Mouse (Mus musculus) urinary bladder, postnatal 25 days (tissue): ENCODE measurements around the gene Arl15.

ENCODE experiments used
- DNase-seq: peaks from one replicate; pipeline ENCODE4 v3.0.0; 2022; ENCODE audit warnings: low spot score

Arl15 gene

DNA sequence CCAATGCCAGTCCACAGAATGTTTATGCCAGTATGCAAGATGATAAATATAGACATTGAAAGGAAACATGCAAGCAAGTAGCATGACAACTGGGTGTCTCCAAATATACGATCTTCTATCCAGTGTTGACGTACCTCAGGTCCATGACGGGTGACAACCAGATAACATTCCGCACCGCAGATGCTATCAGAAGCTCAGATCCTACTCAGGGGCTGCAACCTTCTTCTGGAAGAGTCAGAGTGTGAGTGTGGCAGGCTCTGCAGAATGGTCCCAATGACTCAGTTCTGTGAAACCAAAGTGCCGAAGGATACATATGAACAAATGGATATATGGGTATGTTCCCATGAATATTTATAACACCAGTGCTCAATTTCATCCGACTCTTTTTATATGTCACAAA is 313.2 kb downstream of the Arl15 start:
- DNase-seq = no peak

GRCm38 (mm10) chr13:114109441-114109840 is 315.1 kb downstream of the Arl15 start:
- DNase-seq = no peak

DNA sequence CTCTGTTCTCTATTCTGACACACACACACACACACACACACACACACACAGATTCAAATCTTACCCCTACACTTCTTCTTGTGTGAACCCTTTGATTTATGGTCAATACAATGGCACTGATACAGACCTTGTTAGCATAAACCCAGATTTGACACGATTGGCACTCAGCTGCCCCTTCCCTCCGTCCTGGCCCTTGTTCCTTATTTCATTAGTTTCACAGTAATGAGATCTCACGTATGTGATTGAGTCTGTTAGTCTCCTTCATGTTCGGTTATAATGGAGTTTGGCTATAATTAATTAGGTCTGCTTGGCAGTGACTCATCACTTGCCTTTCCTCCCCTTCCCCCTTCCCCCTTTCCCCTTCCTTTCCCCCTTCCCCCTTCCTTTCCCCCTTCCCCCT is 315.5 kb downstream of the Arl15 start:
- DNase-seq = no peak

- DNase-seq = no peak
These were observed 319.2 kb downstream of the Arl15 start for GRCm38 (mm10) chr13:114113516-114113915.

GRCm38 (mm10) chr13:114114586-114114985 is 320.3 kb downstream of the Arl15 start:
- DNase-seq = no peak

DNA sequence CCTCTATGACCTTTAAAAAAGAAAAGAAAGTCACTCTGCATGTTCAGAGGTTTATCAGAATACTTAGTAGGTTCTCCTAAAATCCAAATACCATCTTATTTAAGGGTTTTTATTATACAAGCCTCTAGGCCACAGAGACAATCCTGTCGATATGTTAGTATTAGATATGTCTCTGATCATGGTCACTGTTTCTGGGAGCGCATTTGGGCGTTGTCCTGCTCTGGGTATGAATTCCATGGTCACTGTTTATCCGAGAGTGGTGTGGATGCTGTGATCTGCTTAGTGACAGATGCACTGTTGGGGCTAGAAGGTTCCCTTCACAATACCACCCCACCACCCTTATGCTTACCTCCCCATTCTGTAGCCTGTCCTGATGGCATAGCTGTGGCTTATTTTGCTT is 320.8 kb downstream of the Arl15 start:
- no peak for DNase-seq

GRCm38 (mm10) chr13:114118104-114118830 is 324.0 kb downstream of the Arl15 start:
- DNase-seq = no peak

- no peak for DNase-seq
These were observed 325.5 kb downstream of the Arl15 start for GRCm38 (mm10) chr13:114119816-114120215.

DNA sequence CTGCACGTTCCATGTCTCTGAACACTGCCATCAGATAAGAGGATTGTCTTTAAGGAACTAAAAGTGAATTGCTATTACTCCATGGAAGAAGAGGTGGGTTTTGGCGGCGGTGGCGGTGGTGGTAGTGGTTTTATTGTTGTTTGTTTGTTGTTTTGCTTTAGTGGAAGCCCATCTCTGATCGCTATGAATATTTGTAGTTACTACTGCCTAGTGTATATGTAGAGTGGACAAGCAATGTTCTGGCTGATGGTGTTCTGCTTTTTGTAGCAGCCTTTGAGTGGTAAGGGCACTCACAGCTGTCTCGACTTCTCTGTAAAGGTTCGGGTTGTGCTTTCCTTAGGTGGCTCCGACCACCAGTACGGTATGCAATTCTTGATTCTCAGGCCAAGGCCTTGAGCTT is 327.3 kb downstream of the Arl15 start:
- no peak for DNase-seq

- DNase-seq = no peak
These were observed 329.1 kb downstream of the Arl15 start for GRCm38 (mm10) chr13:114123391-114123790.

DNA sequence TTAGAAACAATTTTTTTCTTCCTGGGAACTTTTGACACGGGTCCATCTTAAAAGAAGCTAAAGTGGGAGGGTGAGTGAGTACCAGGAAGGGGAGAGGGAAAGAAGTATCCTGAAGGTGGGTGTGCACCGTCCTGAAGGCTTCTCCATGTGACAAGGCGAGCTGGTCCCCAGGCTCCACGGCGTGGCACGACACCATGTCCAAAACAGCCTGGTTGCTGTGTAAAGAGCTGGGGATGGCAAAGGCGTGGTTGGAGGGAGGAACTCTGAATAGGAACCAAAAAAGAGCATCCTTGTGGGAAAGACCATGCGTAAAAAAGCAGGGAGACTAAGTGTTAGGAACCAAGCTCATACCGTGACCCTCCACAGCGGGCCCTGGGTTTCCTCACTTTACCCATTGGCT is 330.1 kb downstream of the Arl15 start:
- no peak for DNase-seq

- no peak for DNase-seq
These were observed 330.7 kb downstream of the Arl15 start for GRCm38 (mm10) chr13:114124991-114125390.

DNA sequence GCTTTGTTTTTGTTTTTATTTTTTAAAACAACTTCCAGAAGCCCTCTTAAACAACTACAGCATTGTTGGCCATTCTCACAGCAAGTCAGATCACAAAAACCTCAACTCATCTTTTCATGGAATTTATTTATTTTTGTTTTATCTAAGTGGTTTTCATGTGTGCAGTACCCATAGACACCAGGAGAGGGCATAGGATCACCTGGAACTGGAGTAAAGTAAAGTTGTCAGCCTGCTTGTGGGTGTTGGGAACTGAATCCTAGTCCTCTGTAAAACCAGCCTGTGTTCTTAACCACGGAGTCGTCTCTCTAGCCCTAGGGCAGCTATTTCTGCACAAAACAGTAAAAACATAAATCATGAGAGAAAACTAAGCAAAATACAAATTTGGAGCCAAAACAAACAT is 334.1 kb downstream of the Arl15 start:
- no peak for DNase-seq

GRCm38 (mm10) chr13:114129986-114130385 is 335.7 kb downstream of the Arl15 start:
- DNase-seq = no peak

GRCm38 (mm10) chr13:114130566-114131319 is 336.4 kb downstream of the Arl15 start:
- no peak for DNase-seq

DNA sequence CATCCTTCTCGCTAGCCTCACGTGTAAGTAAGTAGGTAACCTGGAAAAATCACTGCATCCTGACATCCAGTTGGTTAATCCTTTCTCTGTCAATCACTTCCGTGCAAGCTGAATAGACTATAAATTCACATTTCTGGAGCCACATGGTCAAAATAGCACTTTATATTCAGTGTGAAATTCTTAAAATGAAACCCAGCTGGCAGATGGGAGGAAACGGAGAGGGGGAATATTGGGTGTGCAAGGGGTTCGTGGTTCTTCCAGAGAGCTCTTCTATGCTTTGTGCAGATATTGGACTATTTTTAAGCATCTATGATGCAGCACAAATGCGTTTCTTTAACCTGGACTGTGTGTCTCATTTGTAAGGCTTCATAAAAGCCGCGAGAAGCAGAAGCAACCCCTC is 344.6 kb downstream of the Arl15 start:
- DNase-seq = no peak

GRCm38 (mm10) chr13:114139570-114139969 is 345.3 kb downstream of the Arl15 start:
- no peak for DNase-seq

GRCm38 (mm10) chr13:114142826-114143225 is 348.5 kb downstream of the Arl15 start:
- no peak for DNase-seq

- no peak for DNase-seq
These were observed 348.9 kb downstream of the Arl15 start for GRCm38 (mm10) chr13:114143247-114143646.

DNA sequence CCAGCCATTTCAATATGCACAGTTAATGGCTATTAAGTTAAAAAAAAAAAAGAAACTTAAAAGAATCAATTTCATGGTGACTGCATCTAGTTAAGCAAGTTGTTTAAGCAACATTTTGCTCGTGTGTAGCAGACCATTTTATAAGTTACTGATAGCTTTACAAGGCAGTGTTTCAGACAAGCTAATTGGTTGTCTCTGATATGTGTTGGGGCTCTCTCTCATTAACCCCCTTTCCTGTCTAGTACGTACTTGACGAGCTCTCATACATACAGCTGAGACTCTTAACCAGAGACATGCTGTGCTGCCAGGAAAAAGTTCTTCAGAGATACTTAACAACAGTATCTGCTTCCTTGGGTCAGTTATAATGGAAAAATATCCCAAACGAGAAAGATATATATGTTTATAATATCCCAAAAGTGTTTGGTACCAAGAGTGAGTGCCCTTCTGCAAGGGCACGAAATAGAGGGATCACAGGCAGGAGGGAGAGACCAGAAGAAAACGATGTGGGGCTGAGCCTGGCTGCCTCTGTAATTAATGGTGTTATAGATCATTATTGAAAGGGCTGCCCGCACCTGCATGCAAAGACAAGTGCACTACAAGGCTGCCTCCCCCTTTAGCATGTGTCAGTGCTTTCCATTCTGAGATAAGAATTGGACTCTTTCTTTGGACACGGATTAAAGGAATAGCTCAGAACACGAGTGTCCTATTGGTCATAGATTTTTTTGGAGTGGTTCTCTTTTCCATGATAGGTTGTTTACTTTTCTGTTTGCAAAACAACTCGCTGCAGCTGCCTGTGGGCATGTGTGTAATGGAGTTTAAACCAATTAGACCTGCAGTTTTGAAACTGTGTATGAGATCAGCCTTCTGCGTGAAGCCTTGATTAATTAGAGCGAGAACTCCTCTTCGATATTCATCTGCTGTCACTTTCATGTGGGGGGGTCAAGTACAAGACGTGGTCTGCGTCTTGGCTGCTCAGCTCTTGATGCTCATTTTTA is 350.0 kb downstream of the Arl15 start:
- DNase-seq = no peak

GRCm38 (mm10) chr13:114145249-114145648 is 350.9 kb downstream of the Arl15 start:
- DNase-seq = no peak
